Mouse (Mus musculus) neutrophil, adult 59 days (primary cell): ENCODE data around the gene Itsn2. TPM values are rescaled to one million over a fixed set of nuclear protein-coding genes. Genes with fewer than 3 reads are reported as not detected.

Source experiments
- total RNA-seq, 2 experiments: library from RNA; stranded (reverse); gene quantifications; 1 replicate in 1 of 2; 2 replicates in 1 of 2; pipeline ENCODE4 v1.2.4; 2023

The Itsn2 gene
- total RNA-seq = 100 to 1,000 TPM; 137 to 142 TPM

DNA sequence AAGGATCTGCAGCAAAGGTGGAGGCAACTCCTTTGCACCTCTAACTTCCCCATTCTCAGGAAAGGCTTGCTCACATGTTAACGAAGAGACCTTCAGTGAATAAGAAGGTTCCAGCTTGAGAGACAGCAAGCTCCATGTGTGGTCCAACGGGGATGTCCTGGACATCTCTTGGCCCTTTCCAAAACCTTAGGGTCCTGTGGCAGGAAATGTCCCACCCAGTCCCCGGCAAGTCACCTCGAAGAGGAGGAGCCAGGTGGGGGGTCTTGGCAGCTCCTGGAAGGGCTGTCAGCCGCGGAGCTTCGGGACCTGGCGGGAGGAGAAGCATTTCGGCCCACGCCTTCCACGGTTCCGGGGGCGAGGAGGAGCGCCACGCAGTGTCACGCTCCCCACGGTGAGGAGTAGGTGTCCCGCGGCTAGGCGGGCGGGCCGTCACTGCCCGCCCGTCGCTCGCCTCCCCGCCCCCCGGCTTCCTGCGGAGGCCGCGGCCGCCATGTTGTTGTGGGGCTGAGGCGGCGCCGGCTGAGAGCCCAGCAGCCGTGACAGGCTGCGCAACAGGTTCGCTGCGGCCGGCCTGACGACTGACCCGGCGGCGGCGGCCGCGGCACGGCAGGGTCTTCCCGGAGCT is at the start of gene Itsn2, which contains the start of gene Gm3625:
Itsn2 (plus strand) TSS at position 98 of the 625 bp plus-strand sequence.
Gm3625 (minus strand) TSS at position 387 of the 625 bp plus-strand sequence.

DNA sequence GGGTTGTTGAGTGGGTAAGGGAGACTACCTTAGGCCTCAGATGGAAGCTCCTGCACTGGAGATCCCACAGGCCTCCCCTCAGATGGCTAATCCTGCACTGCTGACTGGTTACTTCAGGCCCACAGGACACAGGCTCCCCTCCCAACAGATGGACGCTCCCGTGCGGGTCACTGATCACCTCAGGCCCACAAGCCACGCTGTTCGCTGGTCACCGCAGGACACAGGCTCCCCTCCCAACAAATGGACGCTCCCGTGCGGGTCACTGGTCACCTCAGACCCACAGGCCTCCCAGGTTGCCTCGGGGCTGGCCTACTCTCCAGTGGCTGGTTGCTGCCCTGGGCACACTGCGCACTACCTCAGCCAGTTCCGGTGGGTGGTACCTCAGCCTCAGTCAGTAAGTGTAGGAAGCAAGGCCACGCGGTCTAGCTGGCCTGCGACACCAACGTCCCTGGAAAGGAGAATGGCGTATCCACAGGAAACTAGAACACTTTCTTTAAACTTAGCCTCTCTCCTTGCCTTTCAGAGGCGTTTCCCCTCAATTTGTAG is 145.7 kb downstream of the Itsn2 start, which contains the start of gene Fam228a:
Fam228a (minus strand) TSS at position 400 of the 546 bp plus-strand sequence.

Other genes starting within 250 kb of the Itsn2 start
- 10 to 100 TPM; 51.1 to 58.3 TPM for gene Ncoa1, start 115.5 kb upstream of the Itsn2 start, total RNA-seq
- not detected for gene Gm3625, start 289 bp downstream of the Itsn2 start, total RNA-seq
- under 1 TPM in 1 of 2 experiments, not detected in 1; 0.11 TPM for gene Fam228a, start 145.8 kb downstream of the Itsn2 start, total RNA-seq
- gene Pfn4, start 176.4 kb downstream of the Itsn2 start, total RNA-seq = under 1 TPM; 0.07 to 0.33 TPM
- gene Fam228b, start 176.6 kb downstream of the Itsn2 start, total RNA-seq = 1 to 10 TPM; 1.4 to 3.9 TPM
- 100 to 1,000 TPM; 109 to 111 TPM for gene Sf3b6, start 224.9 kb downstream of the Itsn2 start, total RNA-seq
- 10 to 100 TPM; 10.4 to 14.5 TPM for gene Fkbp1b, start 249.0 kb downstream of the Itsn2 start, total RNA-seq